Mouse (Mus musculus) midbrain, postnatal 0 days (tissue): ENCODE data around the gene Nfia. TPM values are rescaled to one million over a fixed set of nuclear protein-coding genes. Genes with fewer than 3 reads are reported as not detected.

ENCODE experiments used
- ATAC-seq: fragments of 200-750 bp; cut with Nextera tagmentation; 2 replicates; pipeline ENCODE4 v1.8.0; 2017; ENCODE audit warnings: moderate number of reproducible peaks, mild to moderate bottlenecking, moderate TSS enrichment, moderate library complexity; ENCODE audit not compliant: low FRiP score
- DNase-seq: peaks from one replicate; pipeline ENCODE4 v3.0.0-alpha.2; 2015; ENCODE audit warnings: low spot score
- H3K27ac ChIP-seq: fragments of 300-500 bp; sonication (generic); 2 replicates; pipeline ENCODE4 v1.5.1; 2014; ENCODE audit warnings: low read depth, mild to moderate bottlenecking, low read length, mixed read lengths
- H3K27me3 ChIP-seq: fragments of 300-500 bp; sonication (generic); 2 replicates; pipeline ENCODE4 v1.6.1; 2014; ENCODE audit warnings: low read length, control low read depth, mixed read lengths; ENCODE audit not compliant: insufficient read depth
- H3K36me3 ChIP-seq: fragments of 300-500 bp; sonication (generic); 2 replicates; pipeline ENCODE4 v1.6.1; 2014; ENCODE audit warnings: low read length, control low read depth, mixed read lengths; ENCODE audit not compliant: insufficient read depth
- H3K4me1 ChIP-seq: fragments of 300-500 bp; sonication (generic); 2 replicates; pipeline ENCODE4 v1.6.1; 2014; ENCODE audit warnings: mild to moderate bottlenecking, control low read depth, antibody characterized with exemption, low read length, mixed read lengths; ENCODE audit not compliant: insufficient read depth
- H3K4me2 ChIP-seq: fragments of 300-500 bp; sonication (generic); 2 replicates; pipeline ENCODE4 v1.6.1; 2014; ENCODE audit warnings: low read depth, mild to moderate bottlenecking, low read length, mixed read lengths; ENCODE audit not compliant: poor library complexity, severe bottlenecking
- H3K4me3 ChIP-seq: fragments of 300-500 bp; sonication (generic); 2 replicates; pipeline ENCODE4 v1.5.1; 2014; ENCODE audit warnings: low read depth, mild to moderate bottlenecking, low read length, moderate library complexity
- H3K9ac ChIP-seq: fragments of 300-500 bp; sonication (generic); replicated peaks from 2 replicates; pipeline ENCODE4 v1.6.1; 2014; ENCODE audit warnings: mild to moderate bottlenecking, low read length, moderate library complexity, mixed read lengths; ENCODE audit not compliant: poor library complexity, severe bottlenecking
- H3K9me3 ChIP-seq: fragments of 300-500 bp; sonication (generic); 2 replicates; pipeline ENCODE4 v1.6.1; 2016; ENCODE audit warnings: low read length, control low read depth
- CTCF ChIP-seq: IDR thresholded peaks from 2 replicates; pipeline ENCODE4 v1.5.1; 2016; ENCODE audit warnings: antibody characterized with exemption, mild to moderate bottlenecking
- WGBS: fragments of 180-500 bp; shearing (Covaris S2); extraction: QIAGEN DNeasy Blood & Tissue Kit; methylation state at CpG from one replicate; pipeline ENCODE4 v1.1.7; 2014; 5-methylcytosine and 5-hydroxymethylcytosine counted together
- polyA plus RNA-seq: library from polyadenylated mRNA; unstranded; fragments of >200 nt; fragmentation: Nextera tagmentation; extraction: Ambion mirVana; gene quantifications from 2 replicates; pipeline ENCODE4 v1.2.1, GENCODE M21; 2015
- total RNA-seq: library from RNA; depleted of rRNA; stranded (reverse); fragments of >200 nt; gene quantifications from 2 replicates; pipeline ENCODE4 v1.2.3, GENCODE M21; 2014

The Nfia gene
- total and polyA plus RNA-seq, 2 experiments from 2014 or later, result 35.7 to 51.7 TPM

GRCm38 (mm10) chr4:97944309-97944708, 171.8 kb downstream of the Nfia start:
- Histone ChIP-seq H3K4me3 (no peak overlapping the region), H3K27ac (no peak overlapping the region), H3K4me2 (no peak overlapping the region), H3K36me3 (no peaks in the 10 kb centered on the region), H3K4me1 (no peaks in the 10 kb centered on the region; the same call in 1 of the 2 replicates), H3K9ac (no peak overlapping the region), H3K27me3 (no peaks in the 10 kb centered on the region), H3K9me3 (no peaks in the 10 kb centered on the region)
- TF ChIP-seq CTCF, result no peak
- WGBS, result 72% methylated on average over 2 of the region's 2 CpGs
- DNase-seq (no peak), ATAC-seq (no peak)

GRCm38 (mm10) chr4:97947484-97947883, 174.9 kb downstream of the Nfia start:
- no peaks in the 10 kb centered on the region for H3K36me3 ChIP-seq
- H3K27ac ChIP-seq, result no peak overlapping the region
- 71% methylated on average over 5 of the region's 5 CpGs for WGBS
- DNase-seq (no peak), ATAC-seq (no peak)
- no peak overlapping the region for H3K9ac ChIP-seq
- H3K4me1 ChIP-seq, result no peaks in the 10 kb centered on the region; the same call in 1 of the 2 replicates
- no peaks in the 10 kb centered on the region for H3K27me3 ChIP-seq
- no peak overlapping the region for H3K4me3 ChIP-seq
- H3K4me2 ChIP-seq, result no peak overlapping the region
- no peaks in the 10 kb centered on the region for H3K9me3 ChIP-seq
- no peak for TF ChIP-seq CTCF

- Histone ChIP-seq H3K4me3 (no peak overlapping the region), H3K9ac (no peak overlapping the region), H3K4me2 (no peak overlapping the region), H3K27me3 (no peaks in the 10 kb centered on the region), H3K4me1 (no peaks in the 10 kb centered on the region; the same call in 1 of the 2 replicates), H3K9me3 (no peaks in the 10 kb centered on the region), H3K27ac (no peak overlapping the region), H3K36me3 (no peaks in the 10 kb centered on the region)
- DNase-seq, result peak; percentile 64
- WGBS, result 15% methylated on average over 8 of the region's 8 CpGs
- TF ChIP-seq CTCF, result no peak
- ATAC-seq, result no peak
These were observed 175.7 kb downstream of the Nfia start for GRCm38 (mm10) chr4:97948250-97948649.

GRCm38 (mm10) chr4:97950341-97951071, 178.0 kb downstream of the Nfia start:
- H3K36me3 ChIP-seq, result no peaks in the 10 kb centered on the region
- no peaks in the 10 kb centered on the region for H3K9me3 ChIP-seq
- DNase-seq, result peak; percentile 57
- no peaks in the 10 kb centered on the region for H3K27me3 ChIP-seq
- WGBS, result 74% methylated on average over 10 of the region's 10 CpGs
- H3K4me3 ChIP-seq, result no peak overlapping the region
- no peak overlapping the region for H3K9ac ChIP-seq
- H3K4me2 ChIP-seq, result no peak overlapping the region
- no peak for TF ChIP-seq CTCF
- no peak for ATAC-seq
- no peaks in the 10 kb centered on the region; the same call in 1 of the 2 replicates for H3K4me1 ChIP-seq
- no peak overlapping the region for H3K27ac ChIP-seq

GRCm38 (mm10) chr4:97953886-97954285, 181.4 kb downstream of the Nfia start:
- DNase-seq (peak; percentile 75), ATAC-seq (no peak)
- no peaks in the 10 kb centered on the region for H3K27me3 ChIP-seq
- no peak overlapping the region for H3K9ac ChIP-seq
- no peak overlapping the region for H3K4me3 ChIP-seq
- H3K9me3 ChIP-seq, result no peaks in the 10 kb centered on the region
- TF ChIP-seq CTCF, result no peak
- peaks cover 3% of the 10 kb centered on the region; the same call in 1 of the 2 replicates for H3K4me1 ChIP-seq
- H3K27ac ChIP-seq, result no peak overlapping the region
- peak overlapping the region; percentile 22; the same call in 1 of the 2 replicates for H3K4me2 ChIP-seq
- no peaks in the 10 kb centered on the region for H3K36me3 ChIP-seq
- 47% methylated on average over 11 of the region's 11 CpGs for WGBS

GRCm38 (mm10) chr4:97958121-97958520, 185.6 kb downstream of the Nfia start:
- no peak for TF ChIP-seq CTCF
- Histone ChIP-seq H3K27me3 (no peaks in the 10 kb centered on the region), H3K4me2 (no peak overlapping the region), H3K27ac (no peak overlapping the region), H3K4me1 (peaks cover 3% of the 10 kb centered on the region; the same call in 1 of the 2 replicates), H3K9ac (no peak overlapping the region), H3K9me3 (no peaks in the 10 kb centered on the region), H3K4me3 (no peak overlapping the region), H3K36me3 (no peaks in the 10 kb centered on the region)
- 73% methylated on average over 5 of the region's 5 CpGs for WGBS
- no peak for ATAC-seq
- no peak for DNase-seq
